Mouse (Mus musculus) lung, postnatal 10 days (tissue): ENCODE measurements around the gene Apbb2.

ENCODE experiments used
- DNase-seq: peaks from one replicate; pipeline ENCODE4 v3.0.0; 2021

The Apbb2 gene

GRCm38 (mm10) chr5:66514659-66515058, 103.9 kb downstream of the Apbb2 start:
- DNase-seq = no peak

- no peak for DNase-seq
These were observed 105.2 kb downstream of the Apbb2 start for GRCm38 (mm10) chr5:66513412-66513811.

- DNase-seq = no peak
These were observed 106.1 kb downstream of the Apbb2 start for GRCm38 (mm10) chr5:66512519-66512918.

GRCm38 (mm10) chr5:66510716-66511115, 107.9 kb downstream of the Apbb2 start:
- DNase-seq = no peak

- no peak for DNase-seq
These were observed 109.4 kb downstream of the Apbb2 start for GRCm38 (mm10) chr5:66509151-66509550.

GRCm38 (mm10) chr5:66505578-66505977, 113.0 kb downstream of the Apbb2 start:
- DNase-seq = no peak

GRCm38 (mm10) chr5:66505071-66505470, 113.5 kb downstream of the Apbb2 start:
- no peak for DNase-seq

- no peak for DNase-seq
These were observed 114.2 kb downstream of the Apbb2 start for GRCm38 (mm10) chr5:66504434-66504747.

- peak; percentile 46 for DNase-seq
These were observed 114.8 kb downstream of the Apbb2 start for GRCm38 (mm10) chr5:66503557-66504433.

- no peak for DNase-seq
These were observed 115.6 kb downstream of the Apbb2 start for GRCm38 (mm10) chr5:66503033-66503432.

GRCm38 (mm10) chr5:66499621-66500020, 119.0 kb downstream of the Apbb2 start:
- no peak for DNase-seq

GRCm38 (mm10) chr5:66498140-66498539, 120.4 kb downstream of the Apbb2 start:
- DNase-seq = no peak

GRCm38 (mm10) chr5:66497479-66498087, 121.0 kb downstream of the Apbb2 start:
- DNase-seq = no peak

GRCm38 (mm10) chr5:66496881-66497360, 121.7 kb downstream of the Apbb2 start:
- DNase-seq = peak; percentile 69

GRCm38 (mm10) chr5:66494651-66495050, 123.9 kb downstream of the Apbb2 start:
- DNase-seq = no peak

- no peak for DNase-seq
These were observed 126.0 kb downstream of the Apbb2 start for GRCm38 (mm10) chr5:66492563-66492960.

GRCm38 (mm10) chr5:66491907-66492562, 126.5 kb downstream of the Apbb2 start:
- DNase-seq = no peak

GRCm38 (mm10) chr5:66486028-66486427, 132.6 kb downstream of the Apbb2 start:
- no peak for DNase-seq

- DNase-seq = no peak
These were observed 142.3 kb downstream of the Apbb2 start for GRCm38 (mm10) chr5:66476266-66476665.

GRCm38 (mm10) chr5:66475824-66476223, 142.8 kb downstream of the Apbb2 start:
- no peak for DNase-seq

- DNase-seq = no peak
These were observed 144.4 kb downstream of the Apbb2 start for GRCm38 (mm10) chr5:66474153-66474552.

- DNase-seq = no peak
These were observed 145.0 kb downstream of the Apbb2 start for GRCm38 (mm10) chr5:66473599-66473998.

- DNase-seq = no peak
These were observed 147.7 kb downstream of the Apbb2 start for GRCm38 (mm10) chr5:66470837-66471236.

- peak; percentile 59 for DNase-seq
These were observed 148.9 kb downstream of the Apbb2 start for GRCm38 (mm10) chr5:66469685-66470084.
